Mouse (Mus musculus) urinary bladder, adult 18-20 months (tissue): ENCODE results near the gene Sst.
"Not testable (repeated sequence)": the region's sequence is repeated elsewhere in the genome, so short reads cannot be mapped to it uniquely, and the experiment has no call there.

ENCODE experiments used
- DNase-seq, 2 experiments: peaks; one replicate each; pipeline ENCODE4 v3.0.0; 2022; ENCODE audit warnings: low spot score in 2 of 2, mixed read lengths in 2 of 2

Gene Sst

DNA sequence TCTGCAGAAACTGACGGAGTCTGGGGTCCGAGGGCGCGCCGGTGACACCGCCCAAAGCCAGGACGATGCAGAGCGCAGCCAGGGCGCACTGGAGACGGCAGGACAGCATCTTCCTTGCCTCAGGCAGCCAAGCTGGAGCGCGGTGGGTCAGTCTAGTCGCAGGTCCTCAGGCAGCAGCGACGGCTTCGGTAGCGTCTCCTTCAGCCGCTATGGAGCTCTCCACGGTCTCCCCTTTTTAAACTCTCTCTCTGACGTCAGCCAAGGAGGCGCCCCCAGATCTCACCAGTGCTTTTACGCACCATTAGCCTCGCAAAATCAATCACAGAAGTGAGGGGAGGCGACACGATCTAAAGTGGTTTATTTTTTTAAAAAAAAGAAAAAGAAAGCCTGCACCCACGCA, at the start of gene Sst:
Gene Sst, minus strand, starts transcription at position 323 of the 400 bp plus-strand sequence.
- DNase-seq, result no peak

DNA sequence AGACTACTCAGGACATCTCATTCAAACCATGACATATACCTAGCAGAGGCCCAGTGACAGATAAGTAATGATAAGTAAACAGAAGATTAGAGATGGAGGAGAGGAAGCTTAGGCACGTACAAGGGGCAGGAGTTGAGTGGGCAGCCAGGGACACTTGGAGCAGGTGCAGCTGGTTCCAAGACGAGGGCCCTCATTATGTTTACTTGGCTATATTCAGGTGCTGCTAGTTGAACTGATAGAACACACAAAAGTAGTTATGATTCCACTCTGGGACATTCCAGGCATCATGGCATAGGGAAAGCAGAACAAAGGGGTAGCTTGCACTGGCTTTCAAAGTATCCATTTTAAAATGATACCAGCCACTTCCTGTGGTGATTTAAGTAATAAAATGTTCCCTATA, 43.6 kb upstream of the Sst start:
- DNase-seq, result no peak

- no peak for DNase-seq
These were observed 41.5 kb upstream of the Sst start, which contains the start of gene Rtp2 for GRCm38 (mm10) chr16:23932294-23932693. Gene Rtp2, minus strand, starts transcription at chr16:23932394.

DNA sequence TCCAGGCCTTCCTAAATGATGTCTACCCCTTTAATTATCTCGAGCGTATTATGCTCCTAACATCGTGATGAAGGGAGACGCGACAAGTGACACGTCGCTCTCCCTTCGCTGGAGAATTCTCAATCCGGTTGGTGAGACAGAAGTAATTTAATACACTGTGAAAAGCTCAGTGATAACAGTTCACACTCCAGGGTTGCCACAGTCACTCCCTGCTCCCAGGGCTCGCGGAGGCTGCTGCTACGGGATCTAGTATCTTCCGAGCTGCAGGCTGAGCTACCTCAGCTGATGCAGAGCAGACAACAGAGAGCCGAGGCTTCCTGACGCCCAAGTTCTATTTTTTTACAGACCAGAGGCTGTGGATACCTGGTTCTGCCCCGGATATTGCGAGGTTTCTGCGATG, 40.5 kb upstream of the Sst start:
- no peak for DNase-seq

GRCm38 (mm10) chr16:23930426-23931073, 39.8 kb upstream of the Sst start:
- no peak for DNase-seq

DNA sequence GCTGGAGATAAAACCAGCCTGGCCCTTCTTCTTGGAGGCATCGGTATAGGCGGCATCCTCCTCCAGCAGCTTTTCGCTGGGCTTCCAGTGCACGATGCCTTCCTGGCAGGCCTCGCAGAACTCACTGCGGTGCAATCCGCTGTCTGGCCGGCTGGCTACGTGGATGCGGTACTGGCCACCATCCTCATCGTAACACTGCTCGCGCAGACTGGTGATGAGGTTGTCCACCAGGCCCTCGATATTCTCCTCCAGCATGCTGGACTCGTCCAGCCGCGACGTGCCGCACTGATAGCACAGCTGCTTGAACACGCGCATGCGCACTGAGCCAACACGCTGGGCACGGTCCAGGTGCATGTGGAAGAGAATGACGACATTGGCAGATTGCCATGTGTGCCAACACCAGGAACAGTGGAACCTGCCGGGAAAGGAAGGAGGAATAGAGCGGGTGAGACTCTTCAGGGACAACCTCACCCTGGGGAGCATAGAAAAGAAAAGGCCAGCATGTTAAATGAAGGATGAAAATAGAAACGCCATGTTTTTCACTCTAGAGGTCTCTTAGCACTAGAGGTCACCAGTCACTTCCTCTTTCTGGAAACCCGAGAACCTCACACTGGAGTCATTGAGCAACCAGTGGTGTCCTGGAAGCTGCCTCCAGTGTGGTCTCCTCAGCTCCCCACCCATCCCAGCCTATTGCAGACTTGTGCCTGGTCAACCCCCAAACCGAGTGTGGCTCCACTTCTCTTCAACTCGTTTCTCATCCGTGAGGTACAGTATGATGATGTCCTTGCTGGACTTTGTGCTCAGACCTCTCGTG, 36.8 kb upstream of the Sst start:
- DNase-seq, result no peak

DNA sequence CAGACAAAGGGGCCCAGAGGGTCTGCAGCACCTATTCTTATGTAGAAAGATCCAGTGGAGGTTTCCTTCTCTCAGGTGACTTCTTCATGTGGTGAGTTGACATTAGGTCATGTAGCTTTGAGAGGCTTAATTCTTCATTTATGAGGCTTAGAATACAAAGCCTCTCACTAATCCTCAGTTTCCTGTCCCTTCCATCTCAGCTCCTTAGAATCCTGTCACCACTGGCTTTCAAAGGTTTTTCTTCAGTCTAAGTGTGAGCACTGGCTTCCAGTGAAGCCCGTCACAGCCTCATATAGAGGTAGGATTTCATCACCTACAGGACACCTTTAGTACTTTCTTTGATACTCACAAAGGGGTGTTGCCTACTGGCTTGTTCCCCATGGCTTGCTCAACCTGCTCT, 32.1 kb upstream of the Sst start:
- DNase-seq, result no peak

DNA sequence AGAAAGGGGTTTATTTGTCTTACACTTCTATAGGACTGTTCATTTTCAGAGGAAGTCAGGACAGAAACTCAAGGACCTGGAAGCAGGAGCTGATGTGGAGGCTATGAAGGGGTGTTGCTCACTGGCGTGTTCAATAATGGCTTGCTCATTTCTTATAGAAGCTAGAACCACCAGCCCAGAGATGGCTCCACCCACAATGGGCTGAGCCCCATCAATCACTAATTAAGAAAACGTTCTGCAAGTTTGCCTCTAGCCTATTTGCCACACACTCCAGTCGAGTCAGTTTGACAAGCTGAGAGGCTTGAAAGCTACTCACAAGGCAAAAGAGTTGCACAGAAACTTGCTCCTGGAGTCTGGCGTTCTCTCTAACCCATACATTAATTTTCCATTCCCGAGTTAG, 30.9 kb upstream of the Sst start:
- DNase-seq, result no peak

DNA sequence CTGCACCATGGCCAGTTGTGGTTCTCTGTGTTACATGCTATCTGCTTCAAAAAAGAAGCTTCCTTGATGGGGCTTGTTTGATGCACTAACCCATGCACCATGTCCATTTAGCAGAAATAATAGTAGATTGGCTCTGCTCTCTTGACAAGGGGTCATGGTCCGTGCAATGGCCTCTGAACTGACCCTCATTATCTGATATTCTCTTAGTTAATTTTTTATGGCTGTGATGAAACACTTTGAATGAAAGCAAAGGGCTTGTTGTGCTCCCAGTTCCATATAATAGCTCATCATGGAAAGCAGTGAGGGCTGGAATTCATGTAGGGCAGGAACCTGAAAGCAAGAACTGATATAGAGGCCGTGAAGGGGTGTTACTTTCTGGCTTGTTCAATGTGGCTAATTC, 28.7 kb upstream of the Sst start:
- no peak for DNase-seq

GRCm38 (mm10) chr16:23913401-23913800, 22.6 kb upstream of the Sst start:
- no peak for DNase-seq

DNA sequence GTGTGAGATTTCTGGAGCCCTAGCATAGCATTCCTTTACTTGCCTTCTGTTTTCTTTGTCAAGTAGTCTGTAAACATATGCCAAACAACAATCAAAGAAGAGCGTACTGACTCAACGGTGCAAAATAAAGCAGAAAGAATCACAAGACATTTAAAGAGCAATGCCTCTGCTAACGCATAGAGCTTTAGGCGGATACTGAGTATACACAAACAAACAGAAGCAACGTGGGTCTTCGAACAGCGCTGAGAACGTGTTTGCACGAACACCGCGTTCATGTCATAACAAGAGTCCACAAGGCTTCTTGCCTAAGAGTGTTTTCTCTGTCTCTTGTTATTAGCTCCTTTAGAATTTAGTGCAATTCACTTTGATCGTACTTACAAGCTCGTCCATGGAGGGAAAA, 22.0 kb upstream of the Sst start:
- DNase-seq, result no peak

DNA sequence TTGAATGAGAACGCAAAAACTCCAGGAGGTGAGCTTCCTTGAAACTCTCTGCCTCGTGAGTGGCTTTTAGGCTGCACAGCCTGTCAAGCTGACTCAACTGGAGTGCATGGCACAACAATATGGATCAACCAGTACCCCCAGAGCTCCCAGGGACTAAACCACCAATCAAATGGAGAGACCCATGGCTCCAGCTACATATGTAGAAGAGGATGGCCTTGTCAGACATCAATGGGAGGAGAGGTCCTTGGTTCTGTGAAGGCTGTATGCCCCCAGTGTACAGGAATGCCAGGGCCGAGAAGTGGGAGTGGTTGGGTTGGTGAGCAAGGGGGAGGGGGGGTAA, 18.2 kb upstream of the Sst start:
- DNase-seq, result not testable (repeated sequence)

GRCm38 (mm10) chr16:23908076-23909014, 17.6 kb upstream of the Sst start:
- not testable (repeated sequence) for DNase-seq

- not testable (repeated sequence) for DNase-seq
These were observed 15.8 kb upstream of the Sst start for GRCm38 (mm10) chr16:23906586-23906985.

DNA sequence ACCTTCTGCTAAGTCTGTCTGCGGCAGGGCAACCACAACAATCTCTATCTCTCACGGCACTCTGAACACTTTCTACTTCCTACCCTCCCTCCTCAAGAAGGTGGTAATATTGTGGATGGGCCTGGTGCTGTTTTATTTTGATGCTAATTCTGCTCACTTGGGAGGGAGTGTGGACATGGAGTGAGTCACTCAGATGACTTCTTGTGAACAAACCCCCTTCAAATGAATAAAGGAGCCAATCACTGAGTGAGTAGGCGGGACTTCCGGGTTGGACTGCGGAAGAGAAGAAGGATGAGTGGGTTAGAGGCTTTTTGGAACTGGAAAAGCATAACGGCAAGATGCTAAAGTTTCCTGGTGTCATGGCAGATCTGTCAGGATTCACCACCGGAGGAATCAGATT, 10.7 kb upstream of the Sst start:
- no peak for DNase-seq

DNA sequence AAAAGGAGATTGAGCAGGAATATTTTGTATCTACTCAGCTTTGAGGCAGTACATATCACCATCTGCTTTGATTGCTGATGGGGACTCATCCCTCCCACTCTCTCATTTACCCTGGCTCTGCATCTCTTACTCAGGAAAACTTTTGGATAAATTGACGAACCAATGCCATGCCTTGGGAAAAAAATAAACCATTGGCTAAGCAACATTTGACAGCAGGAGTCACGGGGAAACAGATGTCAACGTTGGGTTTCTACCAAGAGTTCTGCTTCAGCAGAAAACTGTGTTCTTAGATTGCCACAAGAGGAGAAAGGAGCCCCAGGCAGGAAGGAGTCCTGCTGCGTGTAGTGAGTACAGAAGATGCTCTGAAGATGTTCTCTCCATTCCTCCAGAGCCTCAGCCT, 9.3 kb upstream of the Sst start:
- DNase-seq, result no peak

- DNase-seq, result peak; percentile 50 to 73
These were observed 8.1 kb upstream of the Sst start for GRCm38 (mm10) chr16:23898840-23899239.

DNA sequence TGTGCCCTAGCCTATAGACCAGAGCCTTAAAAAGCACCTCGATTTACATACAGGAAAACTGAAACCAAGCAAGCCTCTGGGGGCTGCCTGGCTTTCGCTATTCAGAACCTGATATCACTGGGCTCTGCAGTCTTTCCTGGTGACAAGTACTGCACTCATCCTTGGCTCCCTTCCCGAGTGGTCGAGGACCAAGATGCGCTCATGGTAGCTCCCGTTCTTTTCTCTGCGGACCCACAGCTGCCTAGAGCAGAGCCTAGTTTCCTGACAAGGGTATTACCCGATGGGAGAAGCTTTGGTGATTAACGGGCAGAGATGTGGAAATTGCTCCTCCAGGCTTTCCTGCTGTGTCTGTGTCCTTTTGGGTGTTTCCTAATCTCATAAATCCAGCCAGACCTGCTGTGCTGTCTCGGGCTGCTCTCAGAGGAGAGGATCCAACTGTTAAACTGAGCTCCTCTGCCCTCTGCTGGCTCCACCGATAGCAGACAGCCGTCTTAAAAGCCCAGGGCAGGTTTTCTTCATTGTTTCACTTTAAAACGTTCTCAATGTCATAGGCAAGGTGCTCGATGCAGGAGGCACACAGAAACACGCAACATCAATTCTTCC, 7.3 kb upstream of the Sst start:
- peak; percentile 35 to 47 for DNase-seq

DNA sequence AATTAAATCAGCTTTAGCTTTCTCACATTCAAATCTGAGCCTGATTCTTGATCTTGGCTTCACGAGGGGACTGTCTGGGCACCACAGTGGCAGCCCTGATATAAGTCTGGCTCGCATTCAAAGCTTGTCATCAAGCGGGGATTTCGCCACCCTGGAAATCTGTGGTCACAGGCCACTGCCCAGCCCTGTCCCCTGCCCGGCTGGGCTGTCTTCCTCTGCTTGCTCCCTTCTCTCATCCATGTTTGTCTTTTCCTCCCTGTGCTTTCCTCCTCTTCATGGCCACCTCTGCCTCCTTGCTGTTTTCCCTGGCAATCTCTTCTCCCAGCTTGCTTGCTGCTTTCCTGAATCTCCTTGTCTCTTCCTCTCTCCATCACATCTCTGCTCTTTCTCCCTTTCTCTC, 6.7 kb upstream of the Sst start:
- DNase-seq, result no peak

GRCm38 (mm10) chr16:23895135-23895534, 4.4 kb upstream of the Sst start:
- DNase-seq, result no peak

GRCm38 (mm10) chr16:23890151-23890550, 607 bp downstream of the Sst start:
- DNase-seq, result peak in 1 of 2 experiments; percentile 7
